Mouse (Mus musculus) midbrain, embryonic 16.5 days (tissue): ENCODE results near the gene Ccdc146. TPM values are rescaled to one million over a fixed set of nuclear protein-coding genes. Genes with fewer than 3 reads are reported as not detected.
A peak's percentile ranks its signal among the peaks of the same experiment; 100 is the strongest.

Source experiments
- ATAC-seq: fragments of 200-750 bp; cut with Nextera tagmentation; 2 replicates; pipeline ENCODE4 v1.8.0; 2017; ENCODE audit warnings: moderate TSS enrichment
- H3K27ac ChIP-seq: fragments of 300-500 bp; sonication (generic); 2 replicates; pipeline ENCODE4 v1.5.1; 2014; ENCODE audit warnings: mild to moderate bottlenecking, low read length, mixed read lengths
- H3K27me3 ChIP-seq: fragments of 300-500 bp; sonication (generic); 2 replicates; pipeline ENCODE4 v1.6.1; 2014; ENCODE audit warnings: low read depth, low read length, mixed read lengths; ENCODE audit not compliant: control insufficient read depth, insufficient read depth
- H3K36me3 ChIP-seq: fragments of 300-500 bp; sonication (generic); 2 replicates; pipeline ENCODE4 v1.6.1; 2014; ENCODE audit warnings: mild to moderate bottlenecking, low read length, moderate library complexity, mixed read lengths; ENCODE audit not compliant: control insufficient read depth, insufficient read depth
- H3K4me1 ChIP-seq: fragments of 300-500 bp; sonication (generic); 2 replicates; pipeline ENCODE4 v1.6.1; 2014; ENCODE audit warnings: mild to moderate bottlenecking, low read length, mixed read lengths; ENCODE audit not compliant: control insufficient read depth, insufficient read depth
- H3K4me2 ChIP-seq: fragments of 300-500 bp; sonication (generic); 2 replicates; pipeline ENCODE4 v1.6.1; 2014; ENCODE audit warnings: mild to moderate bottlenecking, low read length, mixed read lengths
- H3K4me3 ChIP-seq: fragments of 300-500 bp; sonication (generic); 2 replicates; pipeline ENCODE4 v1.5.1; 2014; ENCODE audit warnings: low read depth, mild to moderate bottlenecking, low read length, moderate library complexity, mixed read lengths
- H3K9ac ChIP-seq: fragments of 300-500 bp; sonication (generic); 2 replicates; pipeline ENCODE4 v1.6.1; 2014; ENCODE audit warnings: low read depth, low read length, mixed read lengths
- H3K9me3 ChIP-seq: fragments of 300-500 bp; sonication (generic); replicated peaks from 2 replicates; pipeline ENCODE4 v1.6.1; 2014; ENCODE audit warnings: mild to moderate bottlenecking, low read length, mixed read lengths; ENCODE audit not compliant: control insufficient read depth, poor library complexity, severe bottlenecking
- WGBS: fragments of 180-500 bp; shearing (Covaris S2); extraction: QIAGEN DNeasy Blood & Tissue Kit; methylation state at CpG from one replicate; pipeline ENCODE4 v1.1.7; 2014; 5-methylcytosine and 5-hydroxymethylcytosine counted together
- polyA plus RNA-seq: library from polyadenylated mRNA; unstranded; fragments of >200 nt; fragmentation: Nextera tagmentation; extraction: Ambion mirVana; gene quantifications from 2 replicates; pipeline ENCODE4 v1.2.1, GENCODE M21; 2015

The Ccdc146 gene
- polyA plus RNA-seq, 1 experiment from 2014 or later = 0.90 TPM

GRCm38 (mm10) chr5:21326494-21326893 lies 98.0 kb downstream of the Ccdc146 start:
- no peak overlapping the region for H3K4me3 ChIP-seq
- H3K27me3 ChIP-seq = no peaks in the 10 kb centered on the region
- WGBS = 33% methylated on average over 1 of the region's 1 CpGs
- ATAC-seq = no peak
- H3K27ac ChIP-seq = no peak overlapping the region
- H3K36me3 ChIP-seq = no peaks in the 10 kb centered on the region
- H3K4me2 ChIP-seq = no peak overlapping the region
- H3K4me1 ChIP-seq = no peaks in the 10 kb centered on the region
- no peaks in the 10 kb centered on the region for H3K9me3 ChIP-seq
- H3K9ac ChIP-seq = no peak overlapping the region

GRCm38 (mm10) chr5:21320138-21320537 lies 104.3 kb downstream of the Ccdc146 start:
- Histone ChIP-seq H3K4me1 (no peaks in the 10 kb centered on the region), H3K27ac (no peak overlapping the region), H3K4me2 (no peak overlapping the region), H3K9me3 (no peaks in the 10 kb centered on the region), H3K27me3 (no peaks in the 10 kb centered on the region), H3K36me3 (no peaks in the 10 kb centered on the region), H3K9ac (no peak overlapping the region), H3K4me3 (no peak overlapping the region)
- WGBS = 86% methylated on average over 2 of the region's 2 CpGs
- no peak for ATAC-seq

GRCm38 (mm10) chr5:21314696-21315095 lies 109.8 kb downstream of the Ccdc146 start:
- WGBS = 85% methylated on average over 3 of the region's 3 CpGs
- H3K9me3 ChIP-seq = no peaks in the 10 kb centered on the region
- no peak for ATAC-seq
- H3K9ac ChIP-seq = no peak overlapping the region
- no peaks in the 10 kb centered on the region for H3K27me3 ChIP-seq
- H3K4me3 ChIP-seq = no peak overlapping the region
- no peak overlapping the region for H3K27ac ChIP-seq
- no peaks in the 10 kb centered on the region for H3K4me1 ChIP-seq
- no peaks in the 10 kb centered on the region for H3K36me3 ChIP-seq
- H3K4me2 ChIP-seq = no peak overlapping the region

GRCm38 (mm10) chr5:21307165-21307564 lies 117.3 kb downstream of the Ccdc146 start:
- H3K36me3 ChIP-seq = no peaks in the 10 kb centered on the region
- H3K27me3 ChIP-seq = no peaks in the 10 kb centered on the region
- no peak overlapping the region for H3K9ac ChIP-seq
- no peak overlapping the region for H3K4me3 ChIP-seq
- ATAC-seq = no peak
- no peaks in the 10 kb centered on the region for H3K9me3 ChIP-seq
- 72% methylated on average over 5 of the region's 5 CpGs for WGBS
- no peaks in the 10 kb centered on the region for H3K4me1 ChIP-seq
- H3K27ac ChIP-seq = no peak overlapping the region
- H3K4me2 ChIP-seq = no peak overlapping the region

GRCm38 (mm10) chr5:21301011-21301410 lies 123.5 kb downstream of the Ccdc146 start:
- WGBS = 63% methylated on average over 6 of the region's 6 CpGs

GRCm38 (mm10) chr5:21300058-21300457 lies 124.4 kb downstream of the Ccdc146 start:
- Histone ChIP-seq H3K4me2 (no peak overlapping the region), H3K4me3 (no peak overlapping the region), H3K27me3 (no peaks in the 10 kb centered on the region), H3K4me1 (no peaks in the 10 kb centered on the region), H3K27ac (no peak overlapping the region), H3K9me3 (no peaks in the 10 kb centered on the region), H3K9ac (no peak overlapping the region), H3K36me3 (no peaks in the 10 kb centered on the region)
- ATAC-seq = no peak
- 88% methylated on average over 3 of the region's 3 CpGs for WGBS

More at GRCm38 (mm10) chr5:21301011-21301410, 123.5 kb downstream of the Ccdc146 start:
- no peaks in the 10 kb centered on the region for H3K4me1 ChIP-seq
- H3K4me2 ChIP-seq = no peak overlapping the region
- no peak overlapping the region for H3K4me3 ChIP-seq
- no peaks in the 10 kb centered on the region for H3K36me3 ChIP-seq
- no peaks in the 10 kb centered on the region for H3K9me3 ChIP-seq
- ATAC-seq = no peak
- H3K27ac ChIP-seq = no peak overlapping the region
- no peaks in the 10 kb centered on the region for H3K27me3 ChIP-seq
- H3K9ac ChIP-seq = no peak overlapping the region

- Histone ChIP-seq H3K36me3 (no peaks in the 10 kb centered on the region), H3K4me1 (no peaks in the 10 kb centered on the region), H3K9me3 (no peaks in the 10 kb centered on the region), H3K4me3 (no peak overlapping the region), H3K27ac (no peak overlapping the region), H3K9ac (no peak overlapping the region), H3K4me2 (no peak overlapping the region), H3K27me3 (no peaks in the 10 kb centered on the region)
- whole genome bisulfite sequencing = 81% methylated on average over 21 of the region's 21 CpGs
- ATAC-seq = peak; percentile 36; the same call in 1 of the 2 replicates
These were observed 125.3 kb downstream of the Ccdc146 start for GRCm38 (mm10) chr5:21299076-21299755.

GRCm38 (mm10) chr5:21295683-21296082 lies 128.8 kb downstream of the Ccdc146 start:
- no peak overlapping the region for H3K9ac ChIP-seq
- WGBS = 90% methylated on average over 8 of the region's 8 CpGs
- no peak overlapping the region for H3K4me3 ChIP-seq
- no peaks in the 10 kb centered on the region for H3K4me1 ChIP-seq
- ATAC-seq = no peak
- H3K9me3 ChIP-seq = no peaks in the 10 kb centered on the region
- no peak overlapping the region for H3K4me2 ChIP-seq
- no peaks in the 10 kb centered on the region for H3K27me3 ChIP-seq
- no peaks in the 10 kb centered on the region for H3K36me3 ChIP-seq
- H3K27ac ChIP-seq = no peak overlapping the region

- Histone ChIP-seq H3K27ac (no peak overlapping the region), H3K27me3 (no peaks in the 10 kb centered on the region), H3K36me3 (no peaks in the 10 kb centered on the region), H3K9me3 (no peaks in the 10 kb centered on the region), H3K4me3 (no peak overlapping the region), H3K4me1 (no peaks in the 10 kb centered on the region), H3K9ac (no peak overlapping the region), H3K4me2 (no peak overlapping the region)
- ATAC-seq = no peak
- 88% methylated on average over 8 of the region's 8 CpGs for WGBS
These were observed 133.9 kb downstream of the Ccdc146 start for GRCm38 (mm10) chr5:21290594-21290993.
